ENCODE assay signal across 14 mouse cellular contexts in genomic region chr12:36373237-36373998, GRCm38 (mm10). TPM values are rescaled to one million over a fixed set of nuclear protein-coding genes. Genes with fewer than 3 reads are reported as not detected.
DNase-seq lines count a peak whose midpoint lies in the region; ATAC-seq and TF ChIP-seq lines count a peak whose summit lies in the region.
"Had no signal": no experiment of that assay in that cellular context is flagged by ENCODE, and none has a peak within 500 bp of the region (broad histone marks: within the 10 kb centered on the region; RNA-seq: fewer than 3 reads in every experiment).

No protein-coding gene starts in this region.

- H3K4me1 ChIP-seq in heart, adult 2 months (ENCODE audit: control insufficient read depth, insufficient read depth, low read length), result no peaks in the 10 kb centered on the region
- H3K4me1 ChIP-seq in heart, embryonic 10.5 days, result no peaks in the 10 kb centered on the region
- no peaks in the 10 kb centered on the region for H3K4me1 ChIP-seq in lung, embryonic 14.5 days (ENCODE audit: insufficient read depth)
- H3K4me1 ChIP-seq: forebrain, embryonic 13.5 days; limb, embryonic 15.5 days had no signal

- no peaks in the 10 kb centered on the region for H3K9me3 ChIP-seq in heart, embryonic 10.5 days
- H3K9me3 ChIP-seq in lung, embryonic 14.5 days (ENCODE audit: low read depth, low read length), result no peaks in the 10 kb centered on the region
- H3K9me3 ChIP-seq: forebrain, embryonic 13.5 days; limb, embryonic 15.5 days had no signal

- TF ChIP-seq EP300 in heart, adult 2 months (IDR thresholded peaks at IDR 0.05; ENCODE audit: insufficient read depth, low read depth, low read length), result no peak

- no peak overlapping the region for H3K27ac ChIP-seq in heart, adult 2 months
- no peak overlapping the region for H3K27ac ChIP-seq in heart, embryonic 10.5 days
- H3K27ac ChIP-seq in lung, embryonic 14.5 days (ENCODE audit: low read depth), result no peak overlapping the region
- H3K27ac ChIP-seq: forebrain, embryonic 13.5 days; limb, embryonic 15.5 days had no signal

- H3K4me3 ChIP-seq in heart, adult 2 months, result no peak overlapping the region
- H3K4me3 ChIP-seq in heart, embryonic 10.5 days, result no peak overlapping the region
- H3K4me3 ChIP-seq in lung, embryonic 14.5 days (ENCODE audit: low read depth, low read length), result no peak overlapping the region
- H3K4me3 ChIP-seq: forebrain, embryonic 13.5 days; limb, embryonic 15.5 days had no signal

- 37% methylated on average over 4 of the region's 4 CpGs for WGBS in heart, adult 2 months
- WGBS in heart, embryonic 10.5 days, result 46% methylated on average over 4 of the region's 4 CpGs
- 44% methylated on average over 4 of the region's 4 CpGs for WGBS in lung, embryonic 14.5 days

- no peaks in the 10 kb centered on the region for H3K27me3 ChIP-seq in heart, adult 2 months (ENCODE audit: control insufficient read depth, insufficient read depth, low read length)
- H3K27me3 ChIP-seq in heart, embryonic 10.5 days (ENCODE audit: insufficient read depth, poor library complexity, severe bottlenecking), result no peaks in the 10 kb centered on the region
- H3K27me3 ChIP-seq in lung, embryonic 14.5 days (ENCODE audit: insufficient read depth, low read length), result no peaks in the 10 kb centered on the region
- H3K27me3 ChIP-seq: forebrain, embryonic 13.5 days; limb, embryonic 15.5 days had no signal

- ATAC-seq in lung, embryonic 14.5 days (ENCODE audit: insufficient read depth), result no peak

- peak; percentile 62 for TF ChIP-seq CTCF in heart, adult 2 months (IDR thresholded peaks at IDR 0.05)
- TF ChIP-seq CTCF in lung, embryonic 14.5 days (IDR thresholded peaks at IDR 0.05; ENCODE audit: low read depth), result peak; percentile 63

- no peak overlapping the region for H3K4me2 ChIP-seq in lung, embryonic 14.5 days
- H3K4me2 ChIP-seq: forebrain, embryonic 13.5 days; limb, embryonic 15.5 days had no signal

- H3K36me3 ChIP-seq in heart, adult 2 months (ENCODE audit: control insufficient read depth, insufficient read depth, low read length), result no peaks in the 10 kb centered on the region
- no peaks in the 10 kb centered on the region for H3K36me3 ChIP-seq in heart, embryonic 10.5 days
- no peaks in the 10 kb centered on the region for H3K36me3 ChIP-seq in lung, embryonic 14.5 days (ENCODE audit: insufficient read depth)
- H3K36me3 ChIP-seq: limb, embryonic 15.5 days had no signal

- intact Hi-C loops in heart, adult 2 months (cut with DNase I), result loop anchor here (1.0 kb wide), 1 partner anchor 158 kb away; no protein-coding TSS in a partner anchor

- no peak for DNase-seq in heart, adult 2 months
- no peak for DNase-seq in heart, embryonic 10.5 days (ENCODE audit: low spot score)
- DNase-seq in lung, embryonic 14.5 days, result peak; percentile 4
- DNase-seq in lung, postnatal 10 days, result no peak
- DNase-seq in ZHBTc4 (ENCODE audit: low read depth, low spot score), result peak; percentile 69
- DNase-seq in retina, embryonic 14.5 days (ENCODE audit: low spot score), result peak; percentile 9
- DNase-seq in c-Kit-positive CD71-positive TER-119-positive erythroid progenitor cells, embryonic 14.5 days (ENCODE audit: low spot score), result no peak
- DNase-seq in thymus, postnatal 0 days (ENCODE audit: low spot score), result no peak
- DNase-seq: adrenal gland, postnatal 14 days; cerebellum, postnatal 25 days; kidney, postnatal 14 days; thymus, adult 18-20 months had no signal

- no peaks in the 10 kb centered on the region for H3K79me2 ChIP-seq in heart, adult 2 months (replicated peaks; ENCODE audit: control insufficient read depth, insufficient read depth, low read length)

- no peak for TF ChIP-seq POLR2A in heart, adult 2 months (IDR thresholded peaks at IDR 0.05; ENCODE audit: insufficient read depth, low read depth, low read length)

- H3K9ac ChIP-seq in heart, adult 2 months (ENCODE audit: low read depth, low read length), result no peak overlapping the region
- H3K9ac ChIP-seq in lung, embryonic 14.5 days, result no peak overlapping the region
- H3K9ac ChIP-seq: forebrain, embryonic 13.5 days; limb, embryonic 15.5 days had no signal

RNA-seq across cellular contexts. Expression of gene Ispd, which starts 7.8 kb away (rescaled TPM):
- 1 to 10 TPM; 4.4 to 5.1 TPM for total RNA-seq in heart, adult 2 months (2021)
- 2.0 TPM in 2 replicates for polyA plus RNA-seq in heart, adult 2 months (2012; rRNA removed)
- polyA plus RNA-seq in heart, embryonic 10.5 days (2016; fragmentation: Nextera tagmentation; extraction: Ambion mirVana), result 9.9 and 10.2 TPM in 2 replicates
- polyA plus RNA-seq in lung, embryonic 14.5 days (2014; fragmentation: Nextera tagmentation; extraction: Ambion mirVana), result 17.1 and 18.1 TPM in 2 replicates
- 2.7 and 2.9 TPM in 2 replicates for polyA plus RNA-seq in thymus, postnatal 0 days (2015; fragmentation: Nextera tagmentation; extraction: Ambion mirVana)

RNA-seq across cellular contexts. Expression of gene D630036H23Rik, which starts 8.6 kb away (rescaled TPM):
- total RNA-seq in heart, adult 2 months (2021), result 1 to 10 TPM; 1.2 to 1.3 TPM
- polyA plus RNA-seq in heart, adult 2 months (2012; rRNA removed), result 0.26 and 0.59 TPM in 2 replicates
- polyA plus RNA-seq in heart, embryonic 10.5 days (2016; fragmentation: Nextera tagmentation; extraction: Ambion mirVana), result 0.62 and 0.88 TPM in 2 replicates
- polyA plus RNA-seq in lung, embryonic 14.5 days (2014; fragmentation: Nextera tagmentation; extraction: Ambion mirVana), result 2.2 and 2.3 TPM in 2 replicates
- polyA plus RNA-seq in thymus, postnatal 0 days (2015; fragmentation: Nextera tagmentation; extraction: Ambion mirVana), result 1.3 and 1.6 TPM in 2 replicates

RNA-seq across cellular contexts. Expression of gene Sostdc1, which starts 59.5 kb away (rescaled TPM):
- total RNA-seq in heart, adult 2 months (2021), result under 1 TPM; 0.27 to 0.31 TPM
- 0.49 and 0.73 TPM in 2 replicates for polyA plus RNA-seq in heart, adult 2 months (2012; rRNA removed)
- polyA plus RNA-seq in heart, embryonic 10.5 days (2016; fragmentation: Nextera tagmentation; extraction: Ambion mirVana), result 1.4 and 4.9 TPM in 2 replicates
- polyA plus RNA-seq in lung, embryonic 14.5 days (2014; fragmentation: Nextera tagmentation; extraction: Ambion mirVana), result 0.68 and 1.3 TPM in 2 replicates
- polyA plus RNA-seq in thymus, postnatal 0 days (2015; fragmentation: Nextera tagmentation; extraction: Ambion mirVana), result 0.27 and 0.39 TPM in 2 replicates

Comparison
In these comparisons a context has a peak if more than half of its experiments do, and no peak if none do; other contexts are left out.
1. DNase-seq: peak in lung, embryonic 14.5 days (single experiment), ZHBTc4 (single experiment) and retina, embryonic 14.5 days (single experiment); none in heart, adult 2 months (0 of 2), heart, embryonic 10.5 days (single experiment), lung, postnatal 10 days (single experiment), c-Kit-positive CD71-positive TER-119-positive erythroid progenitor cells, embryonic 14.5 days (single experiment) and thymus, postnatal 0 days (single experiment).